Mouse (Mus musculus) erythroblast, embryonic 14.5 days (primary cell): ENCODE measurements around the gene Ptges3. TPM values are rescaled to one million over a fixed set of nuclear protein-coding genes. Genes with fewer than 3 reads are reported as not detected.
A peak's percentile ranks its signal among the peaks of the same experiment; 100 is the strongest.

Experiments
- H3K27me3 ChIP-seq: 2 replicates; pipeline ENCODE4 v1.6.1; 2012; ENCODE audit warnings: inconsistent platforms; ENCODE audit not compliant: control insufficient read depth
- H3K36me3 ChIP-seq: 2 replicates; pipeline ENCODE4 v1.6.1; 2012; ENCODE audit warnings: mild to moderate bottlenecking, inconsistent platforms; ENCODE audit not compliant: control insufficient read depth
- H3K4me1 ChIP-seq: 2 replicates; pipeline ENCODE4 v1.6.1; 2012; ENCODE audit warnings: inconsistent platforms; ENCODE audit not compliant: control insufficient read depth
- H3K4me3 ChIP-seq: replicated peaks from 2 replicates; pipeline ENCODE3; 2012; ENCODE audit warnings: moderate library complexity, mild to moderate bottlenecking, inconsistent platforms
- H3K9me3 ChIP-seq: 2 replicates; pipeline ENCODE4 v1.6.1; 2012; ENCODE audit warnings: low read length, inconsistent platforms, mixed read lengths; ENCODE audit not compliant: control insufficient read depth
- GATA1 ChIP-seq: IDR thresholded peaks from 2 replicates; pipeline ENCODE4 v1.6.1; 2012; ENCODE audit warnings: low read length, inconsistent platforms, mixed read lengths
- TAL1 ChIP-seq: IDR thresholded peaks from 3 replicates; pipeline ENCODE4 v1.6.1; 2012; ENCODE audit warnings: low read length, inconsistent platforms, mixed read lengths
- polyA plus RNA-seq: library from polyadenylated mRNA; stranded (reverse); fragments of >175 nt; gene quantifications from 2 replicates; pipeline ENCODE4 v1.2.3, GENCODE M21; 2012

The Ptges3 gene
- polyA plus RNA-seq, 1 experiment, result 11.8 TPM

GRCm38 (mm10) chr10:128096313-128096692, 37.5 kb downstream of the Ptges3 start:
- peaks cover 65% of the 10 kb centered on the region for H3K4me1 ChIP-seq
- H3K36me3 ChIP-seq, result peaks cover 32% of the 10 kb centered on the region
- no peaks in the 10 kb centered on the region for H3K9me3 ChIP-seq
- peak overlapping the region; percentile 96 for H3K4me3 ChIP-seq
- H3K27me3 ChIP-seq, result no peaks in the 10 kb centered on the region
- no peak for TF ChIP-seq GATA1
- TF ChIP-seq TAL1, result no peak

- no peaks in the 10 kb centered on the region for H3K27me3 ChIP-seq
- peaks cover 60% of the 10 kb centered on the region for H3K4me1 ChIP-seq
- TF ChIP-seq GATA1 (no peak), TAL1 (no peak)
- H3K36me3 ChIP-seq, result peaks cover 36% of the 10 kb centered on the region
- H3K9me3 ChIP-seq, result no peaks in the 10 kb centered on the region
- peak overlapping the region; percentile 96 for H3K4me3 ChIP-seq
Measured at GRCm38 (mm10) chr10:128096693-128097586, 38.2 kb downstream of the Ptges3 start.

GRCm38 (mm10) chr10:128097587-128097971, 38.8 kb downstream of the Ptges3 start:
- TF ChIP-seq GATA1, result no peak; the same call in 1 of the 2 replicates
- no peak for TF ChIP-seq TAL1
- peaks cover 55% of the 10 kb centered on the region for H3K4me1 ChIP-seq
- no peaks in the 10 kb centered on the region for H3K9me3 ChIP-seq
- H3K4me3 ChIP-seq, result peak overlapping the region; percentile 96
- H3K27me3 ChIP-seq, result no peaks in the 10 kb centered on the region
- H3K36me3 ChIP-seq, result peaks cover 42% of the 10 kb centered on the region

- Histone ChIP-seq H3K4me3 (no peak overlapping the region), H3K27me3 (no peaks in the 10 kb centered on the region), H3K4me1 (no peaks in the 10 kb centered on the region; the same call in 1 of the 2 replicates), H3K36me3 (peaks cover 85% of the 10 kb centered on the region), H3K9me3 (no peaks in the 10 kb centered on the region)
- TF ChIP-seq TAL1 (no peak), GATA1 (no peak)
Measured at GRCm38 (mm10) chr10:128110103-128110761, 51.5 kb downstream of the Ptges3 start.

- Histone ChIP-seq H3K4me3 (no peak overlapping the region), H3K9me3 (no peaks in the 10 kb centered on the region), H3K36me3 (peaks cover 88% of the 10 kb centered on the region), H3K27me3 (no peaks in the 10 kb centered on the region), H3K4me1 (no peaks in the 10 kb centered on the region; the same call in 1 of the 2 replicates)
- no peak for TF ChIP-seq TAL1
Measured at GRCm38 (mm10) chr10:128111227-128111626, 52.5 kb downstream of the Ptges3 start.

- H3K4me3 ChIP-seq, result no peak overlapping the region
- H3K36me3 ChIP-seq, result peaks cover 99% of the 10 kb centered on the region
- no peaks in the 10 kb centered on the region for H3K4me1 ChIP-seq
- H3K27me3 ChIP-seq, result no peaks in the 10 kb centered on the region
- TF ChIP-seq TAL1 (no peak), GATA1 (no peak)
- no peaks in the 10 kb centered on the region for H3K9me3 ChIP-seq
Measured at GRCm38 (mm10) chr10:128123833-128124232, 65.1 kb downstream of the Ptges3 start.

- Histone ChIP-seq H3K36me3 (peaks cover 97% of the 10 kb centered on the region), H3K9me3 (no peaks in the 10 kb centered on the region), H3K27me3 (no peaks in the 10 kb centered on the region), H3K4me3 (no peak overlapping the region), H3K4me1 (no peaks in the 10 kb centered on the region)
- no peak for TF ChIP-seq GATA1
Measured at GRCm38 (mm10) chr10:128124831-128125230, 66.1 kb downstream of the Ptges3 start.

GRCm38 (mm10) chr10:128125951-128126350, 67.2 kb downstream of the Ptges3 start:
- H3K36me3 ChIP-seq, result peaks cover 95% of the 10 kb centered on the region
- H3K27me3 ChIP-seq, result no peaks in the 10 kb centered on the region
- no peaks in the 10 kb centered on the region for H3K4me1 ChIP-seq
- TF ChIP-seq GATA1, result no peak
- TF ChIP-seq TAL1, result no peak
- no peak overlapping the region for H3K4me3 ChIP-seq
- H3K9me3 ChIP-seq, result no peaks in the 10 kb centered on the region

Other genes starting within 250 kb of the Ptges3 start
- not detected in 2 replicates for gene Rdh19, start 209.0 kb upstream of the Ptges3 start, polyA plus RNA-seq
- gene Rdh16f2, start 192.5 kb upstream of the Ptges3 start, polyA plus RNA-seq, result not detected in 2 replicates
- not detected in 2 replicates for gene Rdh7, start 170.1 kb upstream of the Ptges3 start, polyA plus RNA-seq
- not detected in 2 replicates for gene Sdr9c7, start 160.4 kb upstream of the Ptges3 start, polyA plus RNA-seq
- not detected in 2 replicates for gene Hsd17b6, start 51.3 kb upstream of the Ptges3 start, polyA plus RNA-seq
- 1.3 TPM in 2 replicates for gene Prim1, start 43.8 kb upstream of the Ptges3 start, polyA plus RNA-seq
- 10.5 and 11.0 TPM in 2 replicates for gene Naca, start 23.4 kb upstream of the Ptges3 start, polyA plus RNA-seq
- gene Atp5b, start 24.3 kb downstream of the Ptges3 start, polyA plus RNA-seq, result 152 and 224 TPM in 2 replicates
- 3.2 and 3.6 TPM in 2 replicates for gene Baz2a, start 32.6 kb downstream of the Ptges3 start, polyA plus RNA-seq
- gene Rbms2, start 121.3 kb downstream of the Ptges3 start, polyA plus RNA-seq, result 0.72 and 0.93 TPM in 2 replicates
- not detected in 2 replicates for gene Gls2, start 135.5 kb downstream of the Ptges3 start, polyA plus RNA-seq
- gene Spryd4, start 152.9 kb downstream of the Ptges3 start, polyA plus RNA-seq, result 0.10 and 0.18 TPM in 2 replicates
- 0.03 TPM in 1 of 2 replicates, not detected in the other for gene Mip, start 166.9 kb downstream of the Ptges3 start, polyA plus RNA-seq
- gene Timeless, start 173.1 kb downstream of the Ptges3 start, polyA plus RNA-seq, result 2.7 and 3.0 TPM in 2 replicates
- 0.02 and 0.04 TPM in 2 replicates for gene Apon, start 195.1 kb downstream of the Ptges3 start, polyA plus RNA-seq
- gene Apof, start 209.7 kb downstream of the Ptges3 start, polyA plus RNA-seq, result not detected in 2 replicates
- 0.16 and 0.23 TPM in 2 replicates for gene Stat2, start 211.6 kb downstream of the Ptges3 start, polyA plus RNA-seq
- not detected in 2 replicates for gene Il23a, start 239.8 kb downstream of the Ptges3 start, polyA plus RNA-seq
- 0.31 and 0.44 TPM in 2 replicates for gene Pan2, start 244.4 kb downstream of the Ptges3 start, polyA plus RNA-seq